Mouse (Mus musculus): ENCODE results near the gene Haghl. TPM values are rescaled to one million over a fixed set of nuclear protein-coding genes. Genes with fewer than 3 reads are reported as not detected.
"Not testable (repeated sequence)": the region's sequence is repeated elsewhere in the genome, so short reads cannot be mapped to it uniquely, and the experiment has no call there.

The Haghl gene
- total RNA-seq, 4 experiments from 2014 or later: 8.5 to 18.4 (median 12.1) TPM

DNA sequence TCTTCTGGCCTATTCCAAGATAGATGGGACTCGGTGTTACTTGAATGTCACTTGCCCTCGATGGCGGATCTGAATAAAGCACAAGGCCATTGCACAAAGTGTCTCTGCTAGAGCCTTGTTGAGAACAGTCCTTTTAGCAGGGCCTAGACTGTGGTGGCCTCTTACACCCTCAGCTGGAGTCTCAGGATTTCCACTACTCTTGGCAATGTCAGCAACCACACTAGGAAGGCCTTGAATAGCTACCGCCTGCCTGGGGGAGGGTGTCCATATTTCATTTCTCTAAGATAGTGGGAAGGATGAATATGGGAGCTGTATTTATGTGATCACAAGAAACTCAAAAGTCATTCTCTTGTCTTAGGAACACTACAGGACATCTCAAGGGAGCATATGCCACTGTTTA is 37.2 kb downstream of the Haghl start:
- no peak for DNase-seq (ENCODE audit: low spot score)

DNA sequence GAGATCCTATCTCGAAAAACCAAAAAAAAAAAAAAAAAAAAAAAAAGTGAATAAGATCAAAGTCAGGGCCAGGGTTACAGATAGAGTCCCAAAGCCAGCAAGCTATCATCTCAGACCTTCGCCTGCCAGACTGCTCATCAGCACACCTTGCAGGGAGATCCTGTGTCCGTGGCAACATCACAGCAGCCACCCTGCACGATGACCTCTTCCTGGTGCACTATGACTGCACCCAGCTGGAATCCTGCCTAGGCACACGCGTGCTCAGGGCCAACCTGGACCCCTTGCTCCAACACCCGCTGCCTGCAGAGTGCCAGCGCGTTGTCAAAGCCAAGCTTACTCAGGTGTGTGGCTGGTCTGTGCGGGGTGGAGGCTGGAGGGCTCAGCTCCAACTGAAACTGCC is 41.2 kb downstream of the Haghl start:
- no peak for DNase-seq (ENCODE audit: low spot score)

DNA sequence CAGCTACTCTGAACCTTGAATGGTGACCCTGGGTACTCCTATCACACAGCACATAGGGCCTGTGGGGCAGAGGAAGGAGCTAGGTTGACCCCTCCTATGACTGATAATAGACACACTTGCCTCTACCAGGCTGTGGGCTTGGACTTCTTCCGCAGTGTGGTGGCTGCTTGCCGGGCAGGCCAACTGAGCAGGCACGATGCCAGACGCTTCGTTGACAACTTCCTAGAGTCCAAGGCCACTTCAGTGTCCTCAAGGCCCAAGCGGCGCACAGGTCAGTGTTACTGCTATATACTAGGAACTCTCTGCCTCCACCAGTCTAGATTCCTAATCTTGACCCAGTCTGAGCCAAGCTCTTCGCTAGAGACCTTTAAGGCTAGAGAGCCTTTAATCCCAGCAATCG is 41.6 kb downstream of the Haghl start:
- DNase-seq (ENCODE audit: low spot score): no peak

DNA sequence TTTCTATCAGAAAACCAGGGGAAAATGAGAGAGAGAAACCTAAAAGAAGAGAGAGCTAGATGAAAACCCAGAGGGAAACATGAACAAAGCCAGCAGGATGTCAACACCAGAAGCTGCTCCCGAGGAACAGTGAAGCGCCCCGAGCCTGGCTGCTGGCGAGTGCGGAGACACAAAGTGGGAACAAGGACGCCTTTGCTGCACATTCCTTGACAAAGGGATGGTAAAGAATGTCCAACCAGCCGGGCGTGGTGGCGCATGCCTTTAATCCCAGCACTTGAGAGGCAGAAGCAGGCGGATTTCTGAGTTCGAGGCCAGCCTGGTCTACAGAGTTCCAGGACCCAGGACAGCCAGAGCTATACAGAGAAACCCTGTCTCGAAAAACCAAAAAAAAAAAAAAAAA is 44.0 kb downstream of the Haghl start:
- DNase-seq (ENCODE audit: low spot score): not testable (repeated sequence)

DNA sequence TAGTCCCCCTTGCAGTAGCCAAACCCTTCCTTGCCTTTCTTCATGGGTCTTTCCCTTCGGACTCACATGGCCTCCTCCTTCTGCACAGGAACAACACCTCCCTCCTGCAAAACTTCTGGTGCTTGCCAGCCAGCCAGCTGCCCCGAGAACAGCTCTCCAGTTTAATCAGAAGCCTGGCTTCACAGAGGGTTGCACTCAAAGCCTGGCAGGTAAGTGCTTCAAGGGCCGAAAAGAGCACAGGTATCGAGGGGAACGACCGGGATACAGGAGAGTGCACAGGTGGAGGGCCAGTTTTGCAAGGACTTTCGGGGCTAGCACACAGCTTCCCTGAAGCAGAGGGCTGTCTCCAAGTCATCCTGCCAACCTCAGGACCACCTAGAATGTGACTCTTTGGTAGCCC is 46.6 kb downstream of the Haghl start:
- DNase-seq (ENCODE audit: low spot score): no peak

DNA sequence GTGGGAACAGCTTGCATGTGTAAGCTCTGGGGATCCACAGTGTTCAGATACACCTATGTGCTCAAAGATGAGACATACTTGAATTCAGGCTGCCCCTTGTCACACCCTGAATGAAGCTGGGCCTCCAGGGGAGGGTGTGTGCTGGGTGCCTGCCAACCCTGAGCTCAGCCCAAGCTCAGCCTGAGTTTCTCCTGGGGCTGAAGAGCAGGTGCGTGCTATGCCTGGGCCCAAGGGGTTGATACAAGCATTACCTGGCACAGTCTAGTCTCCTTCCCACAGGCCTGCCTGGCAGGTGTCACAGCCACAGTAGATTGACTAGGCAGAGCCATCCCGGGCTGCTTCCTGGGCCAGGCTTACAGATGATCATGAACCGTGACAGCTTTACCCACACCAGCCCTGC is 49.7 kb downstream of the Haghl start, which contains the start of gene Mslnl:
Gene Mslnl, plus strand, starts transcription at position 298 of the 400 bp plus-strand sequence.
- DNase-seq (ENCODE audit: low spot score): no peak

DNA sequence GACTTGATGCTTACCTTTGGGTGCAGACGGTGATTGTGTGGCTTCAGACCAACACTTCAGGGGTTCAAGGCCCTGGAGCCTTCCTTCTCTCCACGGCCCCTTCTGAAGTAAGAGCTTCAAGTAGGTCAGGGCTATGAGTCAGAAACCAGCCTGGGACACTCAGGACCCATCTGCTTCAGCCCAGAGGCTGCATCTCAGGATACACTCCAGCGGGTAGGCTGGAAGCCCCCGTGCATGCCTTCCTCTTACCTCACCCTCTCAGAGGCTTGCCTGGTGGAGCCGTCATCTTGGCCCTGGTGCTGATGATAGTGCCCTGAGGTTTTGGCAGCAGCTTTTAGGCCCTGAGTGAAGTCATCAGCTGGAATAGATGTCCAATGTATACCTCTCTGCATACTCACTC is 50.2 kb downstream of the Haghl start:
- DNase-seq (ENCODE audit: low spot score): no peak

DNA sequence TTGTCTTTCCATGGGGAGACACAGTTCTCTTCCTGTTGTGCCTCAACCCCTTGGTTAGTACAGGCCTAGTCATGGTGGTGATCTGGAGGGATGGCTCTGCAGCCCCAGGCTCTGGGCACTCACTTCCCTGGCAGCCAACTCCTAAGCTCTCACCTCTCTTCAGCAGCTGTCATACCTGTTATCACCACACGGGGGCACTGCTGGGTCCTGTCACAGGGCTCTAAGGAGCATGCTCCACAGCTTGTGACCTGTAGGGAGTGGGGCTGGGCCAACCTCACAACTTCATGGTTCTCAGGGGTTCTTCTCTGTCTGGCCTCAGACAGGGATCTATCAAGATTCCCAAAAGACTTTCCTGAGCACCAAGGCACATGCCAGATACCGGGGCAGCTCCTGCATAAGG is 53.4 kb downstream of the Haghl start:
- peak; percentile 69 for DNase-seq (ENCODE audit: low spot score)

Small RNAs within 50 kb of the gene (microRNA-seq; reads per million reads assigned to microRNA genes)
- not detected for gene Gm25083
- 2.5 reads per million for gene Mir3082
- 2.8 reads per million, percentile 1 among the genes with 10 or more reads in this experiment for gene Mir6966

Other genes starting within 250 kb of the Haghl start
- gene Sox8, start 215.0 kb downstream of the Haghl start, total RNA-seq (2022): under 1 TPM; 0.24 to 0.37 (median 0.32) TPM
- 10 to 100 TPM; 30.7 to 34.2 (median 33.8) TPM for gene Lmf1, start 206.6 kb downstream of the Haghl start, total RNA-seq (2022)
- gene Gng13, start 68.5 kb downstream of the Haghl start, total RNA-seq (2022): 1 to 10 TPM in 2 of 4 experiments, not detected in 2; 1.1 to 2.0 TPM
- gene Chtf18, start 58.3 kb downstream of the Haghl start, total RNA-seq (2022): 1 to 10 TPM; 1.2 to 2.1 (median 1.6) TPM
- gene Rpusd1, start 58.0 kb downstream of the Haghl start, total RNA-seq (2022): 1 to 10 TPM; 4.5 to 5.3 (median 4.6) TPM
- gene Mslnl, start 49.6 kb downstream of the Haghl start, total RNA-seq (2022): not detected
- gene Msln, start 31.3 kb downstream of the Haghl start, total RNA-seq (2022): 10 to 100 TPM in 3 of 4 experiments, 1 to 10 TPM in 1; 9.8 to 20.9 (median 17.6) TPM
- gene Narfl, start 11.9 kb downstream of the Haghl start, total RNA-seq (2022): 10 to 100 TPM; 43.8 to 48.8 (median 46.6) TPM
- gene Ccdc78, start 907 bp upstream of the Haghl start, total RNA-seq (2022): under 1 TPM in 1 of 4 experiments, not detected in 3; 0.38 TPM
- gene Fam173a, start 7.2 kb upstream of the Haghl start, total RNA-seq (2022): 10 to 100 TPM; 40.7 to 49.9 (median 44.9) TPM
- gene AC134908.4, start 10.0 kb upstream of the Haghl start, total RNA-seq (2022): 1 to 10 TPM in 1 of 4 experiments, under 1 TPM in 1, not detected in 2; 0.72 to 1.8 TPM
- gene Metrn, start 11.5 kb upstream of the Haghl start, total RNA-seq (2022): 10 to 100 TPM; 58.8 to 75.3 (median 65.7) TPM
- gene Fbxl16, start 23.4 kb upstream of the Haghl start, total RNA-seq (2022): 1 to 10 TPM; 1.2 to 1.9 (median 1.5) TPM
- gene Wdr24, start 38.0 kb upstream of the Haghl start, total RNA-seq (2022): 10 to 100 TPM; 11.2 to 12.6 (median 12.1) TPM
- 10 to 100 TPM; 34.2 to 39.6 (median 34.8) TPM for gene Jmjd8, start 43.2 kb upstream of the Haghl start, total RNA-seq (2022)
- 100 to 1,000 TPM; 129 to 137 (median 130) TPM for gene Stub1, start 47.7 kb upstream of the Haghl start, total RNA-seq (2022)
- 1 to 10 TPM in 3 of 4 experiments, under 1 TPM in 1; 0.97 to 5.1 (median 1.6) TPM for gene Rhbdl1, start 51.6 kb upstream of the Haghl start, total RNA-seq (2022)
- 1 to 10 TPM; 2.2 to 4.4 (median 3.8) TPM for gene Gm20683, start 56.1 kb upstream of the Haghl start, total RNA-seq (2022)
- 100 to 1,000 TPM; 128 to 153 (median 135) TPM for gene Rhot2, start 59.2 kb upstream of the Haghl start, total RNA-seq (2022)
- gene Wdr90, start 75.8 kb upstream of the Haghl start, total RNA-seq (2022): 1 to 10 TPM; 1.4 to 2.1 (median 1.6) TPM
- gene Mcrip2, start 83.1 kb upstream of the Haghl start, total RNA-seq (2022): 100 to 1,000 TPM; 211 to 282 (median 267) TPM
- 10 to 100 TPM; 13.6 to 16.8 (median 14.5) TPM for gene Mettl26, start 89.4 kb upstream of the Haghl start, total RNA-seq (2022)
- gene Wfikkn1, start 95.2 kb upstream of the Haghl start, total RNA-seq (2022): under 1 TPM; 0.44 to 0.57 (median 0.51) TPM
- 10 to 100 TPM; 17.3 to 20.1 (median 17.7) TPM for gene Rab40c, start 134.1 kb upstream of the Haghl start, total RNA-seq (2022)
- 10 to 100 TPM; 37.3 to 48.3 (median 47.8) TPM for gene Pigq, start 159.3 kb upstream of the Haghl start, total RNA-seq (2022)
- gene Nhlrc4, start 159.3 kb upstream of the Haghl start, total RNA-seq (2022): under 1 TPM in 1 of 4 experiments, not detected in 3; 0.41 TPM
- gene A930017K11Rik, start 166.9 kb upstream of the Haghl start, total RNA-seq (2022): under 1 TPM; 0.24 to 0.85 (median 0.36) TPM
- 1 to 10 TPM; 5.4 to 8.1 (median 6.8) TPM for gene Capn15, start 200.1 kb upstream of the Haghl start, total RNA-seq (2022)